Mouse (Mus musculus): Measurements from ENCODE around the gene Bcas3. TPM values are rescaled to one million over a fixed set of nuclear protein-coding genes. Genes with fewer than 3 reads are reported as not detected.

Gene Bcas3
- total and polyA plus RNA-seq, 2 experiments from 2014 or later: 29.3 to 31.6 TPM

DNA sequence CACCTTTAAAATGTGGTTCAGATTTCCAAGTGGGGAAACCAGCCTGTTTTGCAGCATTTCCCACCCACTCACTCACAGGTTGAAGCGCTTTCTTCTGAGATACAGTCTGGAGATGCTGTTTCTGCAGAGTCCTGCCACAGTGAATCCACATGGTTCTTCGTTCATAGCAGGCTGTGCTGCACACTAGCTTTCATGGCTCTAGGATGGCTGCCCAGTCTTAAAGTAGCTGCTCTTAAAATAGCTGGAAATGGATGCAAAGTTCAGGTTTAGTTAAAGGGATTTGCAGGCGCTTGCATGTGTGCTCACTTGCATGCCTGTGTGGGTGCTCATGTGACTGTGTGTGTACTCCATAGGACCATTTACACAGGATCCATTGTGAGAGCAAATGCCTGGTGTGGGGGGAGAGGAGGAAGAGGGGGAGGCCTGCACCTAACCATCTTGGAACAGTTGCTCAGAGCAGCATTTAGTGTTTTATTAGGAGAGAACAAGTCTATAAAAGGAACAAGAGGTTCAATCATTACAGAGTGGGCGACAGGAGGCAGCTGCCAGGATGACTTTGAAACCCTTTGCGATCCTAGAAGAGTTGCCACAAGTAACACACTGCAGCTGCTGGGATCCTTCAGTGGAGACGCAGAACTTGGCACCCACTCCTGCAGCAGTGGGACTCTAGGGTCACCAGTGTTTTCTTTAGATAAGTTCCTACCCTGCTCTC, 386.5 kb downstream of the Bcas3 start:
- Histone ChIP-seq H3K36me3 (ENCODE audit: insufficient read depth) (no peaks in the 10 kb centered on the region), H3K9ac (no peak overlapping the region), H3K9me3 (ENCODE audit: low read length) (no peaks in the 10 kb centered on the region), H3K4me3 (ENCODE audit: low read depth, low read length) (no peak overlapping the region), H3K4me2 (ENCODE audit: low read depth) (no peak overlapping the region), H3K27ac (ENCODE audit: low read depth, low read length) (no peak overlapping the region), H3K4me1 (ENCODE audit: insufficient read depth) (no peaks in the 10 kb centered on the region), H3K27me3 (ENCODE audit: insufficient read depth, low read length) (no peaks in the 10 kb centered on the region; the same call in 1 of the 2 replicates)
- peak; percentile 66 for ATAC-seq
- TF ChIP-seq CTCF (IDR thresholded peaks at IDR 0.05; ENCODE audit: low read depth): no peak
- 33% methylated on average over 6 of the region's 6 CpGs for WGBS
- DNase-seq: peak; percentile 62

DNA sequence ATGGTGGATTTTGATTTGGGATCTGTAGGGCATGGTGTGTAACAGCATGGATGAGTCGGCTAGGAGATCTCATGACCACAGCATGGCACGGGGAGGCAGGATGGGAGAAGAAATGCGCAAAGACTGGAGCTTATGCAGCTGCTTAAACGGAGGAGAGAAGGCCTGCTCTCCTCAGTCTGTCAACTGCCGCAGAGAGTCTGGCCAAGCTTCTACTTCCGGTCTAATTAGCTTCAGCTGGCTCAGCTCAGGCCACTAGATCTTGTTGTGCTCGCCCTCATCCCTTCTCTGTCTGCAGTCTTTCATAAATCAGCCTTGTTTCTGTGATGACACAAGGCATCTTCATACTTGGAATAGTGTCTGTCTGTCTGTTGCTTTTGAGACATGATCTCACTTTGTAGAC, 393.4 kb downstream of the Bcas3 start:
- DNase-seq (no peak), ATAC-seq (no peak)
- no peak overlapping the region for H3K4me3 ChIP-seq (ENCODE audit: low read depth, low read length)
- H3K4me2 ChIP-seq (ENCODE audit: low read depth): no peak overlapping the region
- H3K9me3 ChIP-seq (ENCODE audit: low read length): no peaks in the 10 kb centered on the region
- TF ChIP-seq CTCF (IDR thresholded peaks at IDR 0.05; ENCODE audit: low read depth): no peak
- H3K9ac ChIP-seq: no peak overlapping the region
- H3K27me3 ChIP-seq (ENCODE audit: insufficient read depth, low read length): no peaks in the 10 kb centered on the region
- no peaks in the 10 kb centered on the region for H3K4me1 ChIP-seq (ENCODE audit: insufficient read depth)
- H3K27ac ChIP-seq (ENCODE audit: low read depth, low read length): no peak overlapping the region
- 78% methylated on average over 7 of the region's 7 CpGs for WGBS
- H3K36me3 ChIP-seq (ENCODE audit: insufficient read depth): no peaks in the 10 kb centered on the region

DNA sequence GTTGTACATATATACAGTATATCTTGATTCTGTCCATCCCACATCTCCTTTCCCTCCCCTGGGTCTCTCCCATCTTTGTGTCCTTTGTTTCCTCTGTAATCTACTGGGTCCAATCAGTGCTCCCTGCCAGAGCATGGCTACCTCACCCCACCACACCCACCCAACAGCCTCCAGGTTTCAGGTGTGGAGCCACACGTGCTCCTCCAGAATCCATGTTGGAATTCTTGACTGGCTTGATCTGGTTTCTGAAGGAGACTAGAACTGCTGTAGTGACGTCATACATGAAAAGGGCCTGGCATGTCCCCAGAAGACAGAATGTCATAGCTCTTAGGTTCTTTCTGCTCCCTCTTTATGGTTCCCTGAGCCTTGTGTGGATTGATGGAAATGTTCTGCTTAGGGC, 395.9 kb downstream of the Bcas3 start:
- Histone ChIP-seq H3K9ac (no peak overlapping the region), H3K4me3 (ENCODE audit: low read depth, low read length) (no peak overlapping the region), H3K4me2 (ENCODE audit: low read depth) (no peak overlapping the region), H3K9me3 (ENCODE audit: low read length) (no peaks in the 10 kb centered on the region), H3K27me3 (ENCODE audit: insufficient read depth, low read length) (no peaks in the 10 kb centered on the region), H3K27ac (ENCODE audit: low read depth, low read length) (no peak overlapping the region), H3K36me3 (ENCODE audit: insufficient read depth) (no peaks in the 10 kb centered on the region), H3K4me1 (ENCODE audit: insufficient read depth) (no peaks in the 10 kb centered on the region)
- ATAC-seq (no peak), DNase-seq (no peak)
- WGBS: 91% methylated on average over 2 of the region's 2 CpGs
- TF ChIP-seq CTCF (IDR thresholded peaks at IDR 0.05; ENCODE audit: low read depth): no peak

DNA sequence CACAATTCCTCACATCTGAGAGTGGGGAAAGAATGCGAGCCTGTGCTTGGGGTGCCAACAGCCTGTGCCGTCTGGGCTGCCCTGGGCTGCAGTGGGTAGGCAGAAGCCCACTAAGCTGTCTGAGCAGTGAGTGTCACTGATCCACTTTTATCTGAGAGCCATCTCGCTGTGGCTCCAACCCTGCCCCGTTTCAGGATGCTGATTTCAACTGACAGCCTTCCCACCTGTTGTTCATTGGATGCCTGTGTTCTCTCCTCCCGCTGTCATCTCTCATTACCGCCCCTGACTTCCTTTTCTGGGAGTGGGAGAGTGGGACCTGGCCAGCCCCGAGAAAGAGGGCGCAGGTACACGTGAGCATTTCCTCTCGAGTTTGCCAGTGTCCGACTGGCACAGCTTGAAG, 398.2 kb downstream of the Bcas3 start:
- Histone ChIP-seq H3K4me3 (ENCODE audit: low read depth, low read length) (no peak overlapping the region), H3K9me3 (ENCODE audit: low read length) (no peaks in the 10 kb centered on the region), H3K4me2 (ENCODE audit: low read depth) (no peak overlapping the region), H3K27ac (ENCODE audit: low read depth, low read length) (no peak overlapping the region), H3K27me3 (ENCODE audit: insufficient read depth, low read length) (no peaks in the 10 kb centered on the region), H3K9ac (no peak overlapping the region), H3K4me1 (ENCODE audit: insufficient read depth) (peaks cover 5% of the 10 kb centered on the region; the same call in 1 of the 2 replicates), H3K36me3 (ENCODE audit: insufficient read depth) (no peaks in the 10 kb centered on the region)
- DNase-seq: no peak
- WGBS: 65% methylated on average over 11 of the region's 11 CpGs
- no peak for ATAC-seq
- TF ChIP-seq CTCF (IDR thresholded peaks at IDR 0.05; ENCODE audit: low read depth): no peak

DNA sequence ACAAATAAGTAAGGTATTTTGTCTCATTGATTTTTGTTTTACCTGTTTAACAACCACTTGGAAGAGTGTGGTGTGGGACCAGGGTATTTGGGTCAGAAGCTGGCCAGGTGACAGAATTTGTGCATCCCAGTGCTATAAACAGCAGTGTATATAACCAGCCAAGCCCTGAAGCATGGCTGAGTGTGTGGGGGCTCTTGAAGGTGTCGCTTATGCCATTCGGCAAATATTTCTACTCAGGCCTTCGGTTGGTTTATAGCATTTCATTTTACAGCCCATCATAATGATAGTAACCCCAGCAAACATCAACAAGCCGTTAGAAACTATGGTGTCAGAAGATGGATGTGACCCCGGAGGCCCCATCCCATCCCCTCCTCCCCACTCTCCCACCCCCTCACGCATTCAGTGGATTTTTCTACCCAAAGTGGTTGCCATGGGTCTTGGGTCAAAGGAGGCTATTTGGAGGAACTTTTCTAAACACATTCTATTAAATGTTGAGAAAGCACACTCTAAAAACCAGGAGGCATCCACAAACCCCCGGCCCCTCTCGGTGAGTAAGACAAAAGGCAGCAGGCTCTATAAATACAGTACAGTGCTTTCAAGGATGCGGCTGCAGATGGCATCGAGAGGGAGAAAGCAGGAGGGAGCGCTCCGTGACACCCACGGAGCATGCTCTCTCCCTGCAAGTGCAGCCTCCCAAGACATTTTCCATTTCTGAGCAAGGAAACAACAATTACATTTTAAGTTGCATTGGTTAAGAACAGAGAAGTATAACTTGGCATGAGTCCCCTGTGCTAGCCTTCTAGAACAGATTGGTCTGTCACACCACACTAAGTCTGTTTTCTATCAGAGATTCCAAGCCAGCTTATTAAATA, 401.9 kb downstream of the Bcas3 start:
- Histone ChIP-seq H3K4me2 (ENCODE audit: low read depth) (no peak overlapping the region), H3K36me3 (ENCODE audit: insufficient read depth) (no peaks in the 10 kb centered on the region), H3K27ac (ENCODE audit: low read depth, low read length) (peak overlapping the region; percentile 10; the same call in 1 of the 2 replicates), H3K27me3 (ENCODE audit: insufficient read depth, low read length) (0 out of 2 replicates have a peak, but pooled peaks cover 4% of the 10 kb centered on the region), H3K4me3 (ENCODE audit: low read depth, low read length) (no peak overlapping the region), H3K4me1 (ENCODE audit: insufficient read depth) (peaks cover 5% of the 10 kb centered on the region; the same call in 1 of the 2 replicates), H3K9me3 (ENCODE audit: low read length) (no peaks in the 10 kb centered on the region), H3K9ac (no peak overlapping the region)
- 58% methylated on average over 13 of the region's 13 CpGs for WGBS
- TF ChIP-seq CTCF (IDR thresholded peaks at IDR 0.05; ENCODE audit: low read depth): no peak
- DNase-seq: peak; percentile 37
- peak; percentile 80 for ATAC-seq

DNA sequence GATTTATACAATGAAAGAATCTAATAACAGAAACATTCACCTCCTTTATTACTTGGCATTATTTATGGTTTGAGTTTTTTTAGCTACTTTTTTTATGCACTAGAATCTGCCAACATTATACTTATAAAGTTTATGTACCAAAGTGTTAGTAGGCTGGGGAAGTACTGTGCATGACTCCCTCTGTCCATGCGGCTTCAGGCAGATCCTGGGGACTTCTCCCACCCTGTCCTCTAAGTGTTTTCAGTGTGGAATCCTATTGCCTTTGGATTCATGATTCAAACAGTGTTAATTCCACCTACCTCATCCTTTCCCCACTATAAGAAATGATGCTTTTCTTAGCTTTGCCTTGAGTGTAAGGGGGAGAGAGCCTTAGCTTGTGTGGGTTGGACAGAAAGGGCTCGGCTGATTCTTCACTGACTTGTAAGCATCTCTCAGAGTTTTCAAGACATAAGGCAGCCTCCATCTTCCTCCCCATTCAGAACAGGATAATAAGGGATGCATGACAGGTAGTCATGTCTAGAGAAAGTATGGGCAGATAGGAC, 402.6 kb downstream of the Bcas3 start:
- H3K9ac ChIP-seq: no peak overlapping the region
- no peak for TF ChIP-seq CTCF (IDR thresholded peaks at IDR 0.05; ENCODE audit: low read depth)
- no peak overlapping the region for H3K4me2 ChIP-seq (ENCODE audit: low read depth)
- no peak overlapping the region for H3K4me3 ChIP-seq (ENCODE audit: low read depth, low read length)
- H3K27me3 ChIP-seq (ENCODE audit: insufficient read depth, low read length): 0 out of 2 replicates have a peak, but pooled peaks cover 5% of the 10 kb centered on the region
- no peak overlapping the region for H3K27ac ChIP-seq (ENCODE audit: low read depth, low read length)
- H3K36me3 ChIP-seq (ENCODE audit: insufficient read depth): no peaks in the 10 kb centered on the region
- ATAC-seq (no peak), DNase-seq (no peak)
- H3K9me3 ChIP-seq (ENCODE audit: low read length): no peaks in the 10 kb centered on the region
- peaks cover 5% of the 10 kb centered on the region; the same call in 1 of the 2 replicates for H3K4me1 ChIP-seq (ENCODE audit: insufficient read depth)
- WGBS: 78% methylated on average over 2 of the region's 2 CpGs
